Mouse (Mus musculus) heart, postnatal 0 days (tissue): ENCODE results near the gene Ndrg3. TPM values are rescaled to one million over a fixed set of nuclear protein-coding genes. Genes with fewer than 3 reads are reported as not detected.
A peak's percentile ranks its signal among the peaks of the same experiment; 100 is the strongest.

Experiments used
- ATAC-seq: fragments of 200-750 bp; cut with Nextera tagmentation; 2 replicates; pipeline ENCODE4 v1.8.0; 2017; ENCODE audit warnings: low read depth, moderate number of reproducible peaks, moderate library complexity; ENCODE audit not compliant: insufficient read depth
- DNase-seq: peaks from one replicate; pipeline ENCODE4 v3.0.0-alpha.2; 2016; ENCODE audit warnings: low spot score
- H3K27ac ChIP-seq: fragments of 300-500 bp; sonication (generic); 2 replicates; pipeline ENCODE4 v1.5.1; 2014; ENCODE audit warnings: low read depth, mild to moderate bottlenecking
- H3K27me3 ChIP-seq: fragments of 300-500 bp; sonication (generic); 2 replicates; pipeline ENCODE4 v1.6.1; 2014; ENCODE audit warnings: low read length, mixed read lengths; ENCODE audit not compliant: control insufficient read depth, insufficient read depth
- H3K36me3 ChIP-seq: fragments of 300-500 bp; sonication (generic); replicated peaks from 2 replicates; pipeline ENCODE4 v1.6.1; 2014; ENCODE audit warnings: low read length, mixed read lengths; ENCODE audit not compliant: control insufficient read depth, insufficient read depth
- H3K4me1 ChIP-seq: fragments of 300-500 bp; sonication (generic); 2 replicates; pipeline ENCODE4 v1.6.1; 2014; ENCODE audit warnings: antibody characterized with exemption; ENCODE audit not compliant: control insufficient read depth, insufficient read depth
- H3K4me2 ChIP-seq: fragments of 300-500 bp; sonication (generic); 2 replicates; pipeline ENCODE4 v1.6.1; 2014; ENCODE audit warnings: low read depth, mild to moderate bottlenecking, low read length, moderate library complexity
- H3K4me3 ChIP-seq: fragments of 300-500 bp; sonication (generic); 2 replicates; pipeline ENCODE4 v1.5.1; 2014; ENCODE audit warnings: low read depth, low read length
- H3K9ac ChIP-seq: fragments of 300-500 bp; sonication (generic); replicated peaks from 2 replicates; pipeline ENCODE4 v1.6.1; 2014; ENCODE audit warnings: low read depth, low read length, mixed read lengths
- H3K9me3 ChIP-seq: fragments of 300-500 bp; sonication (generic); replicated peaks from 2 replicates; pipeline ENCODE4 v1.6.1; 2016; ENCODE audit warnings: low read length; ENCODE audit not compliant: control insufficient read depth
- CTCF ChIP-seq: IDR thresholded peaks from 2 replicates; pipeline ENCODE4 v1.5.1; 2016; ENCODE audit warnings: antibody characterized with exemption, control low read depth, low read depth
- EP300 ChIP-seq: IDR thresholded peaks from 2 replicates; pipeline ENCODE4 v1.6.1; 2016; ENCODE audit warnings: antibody characterized with exemption, low read depth
- WGBS: fragments of 180-500 bp; shearing (Covaris S2); extraction: QIAGEN DNeasy Blood & Tissue Kit; methylation state at CpG from one replicate; pipeline ENCODE4 v1.1.7; 2014; 5-methylcytosine and 5-hydroxymethylcytosine counted together
- polyA plus RNA-seq: library from polyadenylated mRNA; unstranded; fragments of >200 nt; fragmentation: Nextera tagmentation; extraction: Ambion mirVana; gene quantifications from 2 replicates; pipeline ENCODE4 v1.2.1, GENCODE M21; 2015
- total RNA-seq: library from RNA; depleted of rRNA; stranded (reverse); fragments of >200 nt; gene quantifications from 2 replicates; pipeline ENCODE4 v1.2.3, GENCODE M21; 2014; ENCODE audit warnings: low replicate concordance; rRNA removed

The Ndrg3 gene
- total RNA-seq: 21.9 and 27.2 TPM in 2 replicates
- polyA plus RNA-seq: 16.2 and 17.1 TPM in 2 replicates

- H3K4me3 ChIP-seq: peak within 1 kb of the TSS; percentile 87
- H3K36me3 ChIP-seq: peaks cover 21% of the 10 kb centered on the region
- WGBS: under 1% methylated on average over 66 of the region's 66 CpGs
- peak within 1 kb of the TSS; percentile 75 for H3K9ac ChIP-seq
- peak within 1 kb of the TSS; percentile 91 for H3K4me2 ChIP-seq
- DNase-seq (peak; percentile 98), ATAC-seq (peak; percentile 97)
- H3K4me1 ChIP-seq: peaks cover 14% of the 10 kb centered on the region; the same call in 1 of the 2 replicates
- no peak for TF ChIP-seq EP300
- TF ChIP-seq CTCF: peak; percentile 21
- peak within 1 kb of the TSS; percentile 44 for H3K27ac ChIP-seq
- H3K27me3 ChIP-seq: no peaks in the 10 kb centered on the region
- H3K9me3 ChIP-seq: no peaks in the 10 kb centered on the region
Measured at GRCm38 (mm10) chr2:156991470-156992319, at the start of gene Ndrg3. TSS of gene Ndrg3 (minus strand) at chr2:156992056.

- TF ChIP-seq CTCF: no peak
- no peak for TF ChIP-seq EP300
- H3K9me3 ChIP-seq: no peaks in the 10 kb centered on the region
- H3K4me3 ChIP-seq: no peak overlapping the region
- ATAC-seq (no peak), DNase-seq (no peak)
- peaks cover 69% of the 10 kb centered on the region for H3K36me3 ChIP-seq
- no peak overlapping the region for H3K4me2 ChIP-seq
- no peak overlapping the region for H3K27ac ChIP-seq
- 69% methylated on average over 7 of the region's 7 CpGs for WGBS
- H3K27me3 ChIP-seq: no peaks in the 10 kb centered on the region
- no peaks in the 10 kb centered on the region for H3K4me1 ChIP-seq
- H3K9ac ChIP-seq: no peak overlapping the region
Measured at GRCm38 (mm10) chr2:157041421-157041820, 49.6 kb upstream of the Ndrg3 start.

GRCm38 (mm10) chr2:157040649-157041046 lies 48.8 kb upstream of the Ndrg3 start:
- peaks cover 68% of the 10 kb centered on the region for H3K36me3 ChIP-seq
- H3K4me1 ChIP-seq: no peaks in the 10 kb centered on the region
- H3K27ac ChIP-seq: no peak overlapping the region
- no peaks in the 10 kb centered on the region for H3K27me3 ChIP-seq
- TF ChIP-seq CTCF: no peak
- no peak for TF ChIP-seq EP300
- H3K4me3 ChIP-seq: no peak overlapping the region
- DNase-seq (no peak), ATAC-seq (no peak)
- no peak overlapping the region for H3K9ac ChIP-seq
- no peaks in the 10 kb centered on the region for H3K9me3 ChIP-seq
- WGBS: 81% methylated on average over 17 of the region's 17 CpGs
- H3K4me2 ChIP-seq: no peak overlapping the region

DNA sequence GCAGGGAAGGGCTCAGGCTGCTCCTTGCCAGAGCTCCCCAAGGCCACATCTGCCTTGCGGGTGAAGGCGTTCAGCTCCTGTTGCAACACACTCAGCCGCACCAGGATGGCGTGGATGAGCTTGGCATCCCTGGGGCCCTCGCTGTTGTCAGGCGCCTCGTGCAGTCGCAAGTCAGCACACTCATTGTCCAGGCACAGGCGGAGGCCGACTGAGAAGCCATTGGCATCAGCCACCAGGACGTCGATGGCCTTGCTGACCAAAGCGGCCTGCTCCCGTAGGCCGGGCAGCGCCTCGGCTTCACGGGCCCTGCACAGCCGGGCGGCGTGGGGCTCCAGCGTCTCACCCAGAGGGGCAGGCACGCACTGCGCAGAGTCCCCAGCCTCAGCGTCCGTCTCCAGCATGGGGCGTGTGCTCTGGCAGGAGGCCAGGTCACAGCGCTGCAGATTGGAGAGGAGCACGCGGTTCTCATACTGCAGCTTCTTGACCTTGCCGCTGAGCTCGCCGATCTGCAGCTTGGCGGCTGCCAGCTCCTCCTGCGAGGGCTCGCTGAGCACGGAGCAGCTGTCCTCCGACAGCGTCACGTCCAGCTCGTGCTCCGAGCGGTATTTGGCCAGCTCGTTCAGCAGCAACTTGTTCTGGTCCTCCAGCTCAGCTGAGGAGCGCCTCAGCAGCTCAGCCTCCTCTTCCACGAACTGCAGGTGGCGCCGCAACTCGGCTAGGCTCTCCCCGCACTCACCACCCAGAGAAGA lies 48.2 kb upstream of the Ndrg3 start:
- Histone ChIP-seq H3K27me3 (no peaks in the 10 kb centered on the region), H3K27ac (no peak overlapping the region), H3K36me3 (peaks cover 68% of the 10 kb centered on the region), H3K9me3 (no peaks in the 10 kb centered on the region), H3K4me1 (no peaks in the 10 kb centered on the region), H3K4me3 (no peak overlapping the region), H3K4me2 (no peak overlapping the region), H3K9ac (no peak overlapping the region)
- peak; percentile 53 for ATAC-seq
- no peak for TF ChIP-seq EP300
- TF ChIP-seq CTCF: peak; percentile 23
- 75% methylated on average over 50 of the region's 50 CpGs for WGBS
- DNase-seq: no peak

GRCm38 (mm10) chr2:157037303-157037702 lies 45.4 kb upstream of the Ndrg3 start:
- no peak overlapping the region for H3K9ac ChIP-seq
- peaks cover 83% of the 10 kb centered on the region for H3K36me3 ChIP-seq
- no peak overlapping the region for H3K4me2 ChIP-seq
- H3K27ac ChIP-seq: no peak overlapping the region
- no peak for TF ChIP-seq CTCF
- TF ChIP-seq EP300: no peak
- no peaks in the 10 kb centered on the region for H3K9me3 ChIP-seq
- 92% methylated on average over 9 of the region's 9 CpGs for WGBS
- no peak for DNase-seq
- H3K4me1 ChIP-seq: no peaks in the 10 kb centered on the region
- H3K27me3 ChIP-seq: no peaks in the 10 kb centered on the region
- no peak for ATAC-seq
- H3K4me3 ChIP-seq: no peak overlapping the region
